1 mouse cellular context compared by ENCODE assay signal in the genomic region with DNA sequence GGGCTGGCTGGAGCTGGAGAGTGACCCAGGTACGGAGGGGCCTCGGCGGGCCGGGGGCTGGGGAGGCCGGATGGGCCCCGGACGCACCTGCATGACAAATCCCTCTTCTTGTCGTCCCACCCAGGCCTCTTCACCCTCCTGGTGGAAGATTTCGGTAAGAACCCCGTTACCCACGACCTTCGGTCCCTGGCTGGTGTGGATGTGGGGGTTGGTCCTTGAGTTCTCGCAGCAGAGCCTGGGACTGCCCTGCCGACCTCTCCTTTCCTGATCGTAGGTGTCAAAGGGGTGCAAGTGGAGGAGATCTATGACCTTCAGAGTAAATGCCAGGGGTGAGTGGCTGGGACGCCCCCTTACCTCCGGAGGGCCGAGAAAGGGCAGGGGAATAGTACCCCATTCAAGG.
TF ChIP-seq lines count a peak whose summit lies in the region.

No protein-coding gene starts in this region.

TF ChIP-seq in MEL, 35 proteins besides CTCF, POLR2A, EP300 and RAD21:
- TF ChIP-seq POLR2AphosphoS2 (IDR thresholded peaks at IDR 0.05; ENCODE audit: low read length) (no peak), ETS1 (IDR thresholded peaks at IDR 0.05; ENCODE audit: low read depth, low read length) (no peak), MYB (IDR thresholded peaks at IDR 0.05; ENCODE audit: low read depth, low read length) (no peak), ZKSCAN1 (IDR thresholded peaks at IDR 0.05; ENCODE audit: low read depth, low read length) (no peak), ZMIZ1 (IDR thresholded peaks at IDR 0.05; ENCODE audit: low read depth, low read length) (no peak), CHD2 (IDR thresholded peaks at IDR 0.05; ENCODE audit: low read length) (no peak), TAL1 (IDR thresholded peaks at IDR 0.05; ENCODE audit: low read length) (no peak)
TF ChIP-seq in MEL: peak in this region for 0.
